Mouse (Mus musculus) left cerebral cortex, adult 9 months (tissue): ENCODE data around the gene Nicn1.
"Not testable (repeated sequence)": the region's sequence is repeated elsewhere in the genome, so short reads cannot be mapped to it uniquely, and the experiment has no call there.

Experiments used
- DNase-seq, 2 experiments: peaks; one replicate each; pipeline ENCODE4 v3.0.0; 2022; ENCODE audit warnings: low spot score in 2 of 2

Nicn1 gene

DNA sequence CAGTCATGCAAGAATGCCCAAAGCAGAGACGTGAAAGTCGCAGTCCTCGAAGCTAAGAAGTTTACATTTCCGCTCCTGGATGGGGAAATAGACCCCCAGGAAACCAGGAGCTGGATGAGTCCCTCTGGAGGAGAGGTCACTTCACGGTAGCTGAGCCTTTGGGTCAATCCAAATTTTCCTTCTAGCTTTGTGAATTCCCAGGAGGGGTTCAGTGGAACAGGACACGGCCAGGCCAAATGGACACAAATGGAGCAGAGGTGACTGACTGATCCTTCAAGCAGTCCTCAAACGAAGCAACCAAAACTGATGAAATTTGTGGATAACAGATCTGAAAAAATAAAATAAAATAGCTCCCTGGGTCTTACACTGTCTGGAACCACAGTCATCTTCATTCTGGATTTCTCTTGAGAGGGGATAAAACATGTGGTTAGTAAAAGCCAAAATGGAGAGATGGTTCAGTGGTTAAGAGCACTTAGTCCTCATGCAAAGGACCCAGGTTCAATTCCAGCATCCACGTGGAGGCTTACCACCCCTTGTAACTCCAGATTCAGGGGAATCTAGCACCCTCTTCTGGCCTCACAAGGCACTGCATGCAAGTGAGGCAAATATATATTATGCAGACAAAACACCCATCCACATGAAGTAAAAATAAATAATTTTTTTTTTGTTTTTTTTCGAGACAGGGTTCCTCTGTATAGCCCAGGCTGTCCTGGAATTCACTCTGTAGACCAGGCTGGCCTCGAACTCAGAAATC is 11.4 kb upstream of the Nicn1 start:
- no peak for DNase-seq

DNA sequence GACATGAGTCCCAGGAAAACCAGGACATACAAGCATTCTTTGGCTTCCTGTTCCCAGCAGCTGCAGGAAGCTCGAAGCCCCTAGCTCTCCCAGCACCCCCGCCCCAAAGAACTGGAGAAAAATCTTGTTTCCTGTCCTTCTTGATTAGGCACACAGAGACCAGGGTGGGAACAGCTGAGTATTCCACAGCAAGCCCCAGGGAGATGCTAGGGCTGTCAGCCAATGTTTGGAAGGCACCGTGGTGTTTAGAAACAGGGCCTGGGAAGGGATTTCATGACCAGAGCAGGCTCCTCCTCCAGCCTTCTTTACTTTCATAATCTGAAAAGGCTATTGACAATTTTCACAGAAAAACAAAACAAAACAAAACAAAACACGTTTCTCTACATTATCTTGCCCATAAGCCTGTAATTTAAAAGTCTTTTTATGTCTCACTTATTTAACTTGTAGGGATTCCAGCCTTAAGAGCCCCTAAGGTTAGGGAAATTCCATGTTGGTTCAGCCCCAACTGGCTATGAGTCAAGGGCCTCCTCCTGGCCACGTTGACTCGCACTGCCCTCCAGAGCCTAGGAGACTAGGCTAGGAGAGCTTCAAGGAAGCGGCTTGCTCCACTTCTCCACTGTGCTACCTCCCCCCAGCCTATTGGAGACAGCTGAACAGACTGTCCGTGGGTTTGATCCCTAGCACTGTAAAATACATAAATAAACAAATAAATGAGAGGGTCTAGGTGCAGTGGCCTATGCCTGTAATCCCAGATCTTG is 10.0 kb upstream of the Nicn1 start:
- DNase-seq: no peak

DNA sequence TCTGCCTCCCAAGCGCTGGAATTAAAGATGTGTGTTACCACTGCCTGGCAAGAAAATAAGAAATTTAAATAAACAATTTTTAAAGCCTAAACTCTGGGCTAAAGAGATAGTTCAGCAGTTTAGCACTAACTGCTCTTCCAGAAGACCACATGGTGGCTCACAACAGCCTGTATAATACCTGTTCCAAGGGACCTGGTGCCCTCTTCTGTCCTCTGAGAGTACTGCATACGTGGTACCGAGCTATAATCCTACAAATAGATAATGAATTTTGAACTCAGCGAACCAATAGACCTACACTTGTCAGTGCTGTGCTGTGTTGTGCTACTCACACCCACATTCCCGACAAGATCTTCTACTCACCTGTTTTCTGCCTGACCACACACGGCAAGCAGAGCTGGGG is 5.8 kb upstream of the Nicn1 start:
- peak in 1 of 2 experiments; percentile 76 for DNase-seq

DNA sequence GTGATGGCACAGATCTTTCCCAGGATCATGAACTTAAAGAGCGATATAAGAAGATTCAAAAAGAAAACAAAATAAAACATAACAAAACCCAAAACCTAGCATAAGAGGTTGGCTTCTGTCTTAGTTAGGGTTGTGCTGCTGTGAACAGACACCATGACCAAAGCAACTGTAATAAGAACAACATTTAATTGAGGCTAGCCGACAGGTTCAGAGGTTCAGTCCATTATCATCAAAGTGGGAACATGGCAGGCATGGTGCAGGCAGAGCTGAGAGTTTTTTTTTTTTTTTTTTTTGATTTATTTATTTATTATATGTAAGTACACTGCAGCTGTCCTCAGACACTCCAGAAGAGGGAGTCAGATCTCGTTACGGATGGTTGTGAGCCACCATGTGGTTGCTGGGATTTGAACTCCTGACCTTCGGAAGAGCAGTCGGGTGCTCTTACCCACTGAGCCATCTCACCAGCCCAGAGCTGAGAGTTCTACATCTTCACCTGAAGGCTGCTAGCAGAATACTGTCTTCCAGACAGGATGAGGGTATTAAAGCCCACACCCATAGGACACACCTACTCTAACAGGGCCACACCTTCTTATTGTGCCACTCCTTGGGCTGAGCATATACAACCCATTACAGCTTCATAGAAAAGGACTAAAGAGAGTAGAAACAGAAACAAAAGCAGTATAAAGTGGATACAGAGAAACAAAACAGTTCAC is 2.5 kb upstream of the Nicn1 start:
- DNase-seq: not testable (repeated sequence)

DNA sequence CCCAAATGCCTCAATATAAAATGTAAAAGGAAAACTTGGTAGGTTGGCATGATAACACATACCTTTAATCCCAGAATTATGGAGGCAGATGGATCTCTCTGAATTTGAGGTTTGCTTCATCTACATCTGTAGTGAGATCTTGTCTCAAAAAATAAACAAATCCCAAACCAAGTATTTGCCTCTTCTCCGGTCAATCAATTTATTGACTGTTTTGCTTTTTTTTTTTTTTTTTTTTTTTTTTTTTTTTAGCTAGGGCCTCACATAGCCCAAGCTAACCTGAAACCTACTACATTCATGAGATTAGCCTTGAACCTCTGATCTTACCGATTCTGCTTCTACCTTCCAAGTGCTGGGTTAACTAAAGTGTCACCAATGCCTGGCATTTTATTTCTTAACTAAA is 882 bp upstream of the Nicn1 start:
- no peak for DNase-seq

DNA sequence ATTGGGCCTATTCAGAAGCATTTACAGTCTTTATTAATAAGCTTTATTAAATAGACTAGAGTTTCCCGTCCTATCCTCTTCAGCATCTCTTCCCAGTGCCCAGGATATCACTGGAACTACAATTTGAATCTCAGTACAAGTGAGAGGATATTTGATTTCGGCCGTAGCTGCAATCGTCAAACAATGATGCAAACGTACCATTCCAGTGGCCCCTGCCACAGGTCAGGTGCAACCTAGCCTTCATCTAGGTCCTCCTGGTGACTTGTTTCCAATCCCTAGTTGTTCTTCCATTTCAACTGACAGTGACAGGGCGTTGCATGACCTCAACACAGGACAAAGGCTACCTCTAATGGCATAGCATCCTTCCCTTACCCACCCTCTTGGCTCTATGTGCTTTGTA is 544 bp downstream of the Nicn1 start:
- no peak for DNase-seq

DNA sequence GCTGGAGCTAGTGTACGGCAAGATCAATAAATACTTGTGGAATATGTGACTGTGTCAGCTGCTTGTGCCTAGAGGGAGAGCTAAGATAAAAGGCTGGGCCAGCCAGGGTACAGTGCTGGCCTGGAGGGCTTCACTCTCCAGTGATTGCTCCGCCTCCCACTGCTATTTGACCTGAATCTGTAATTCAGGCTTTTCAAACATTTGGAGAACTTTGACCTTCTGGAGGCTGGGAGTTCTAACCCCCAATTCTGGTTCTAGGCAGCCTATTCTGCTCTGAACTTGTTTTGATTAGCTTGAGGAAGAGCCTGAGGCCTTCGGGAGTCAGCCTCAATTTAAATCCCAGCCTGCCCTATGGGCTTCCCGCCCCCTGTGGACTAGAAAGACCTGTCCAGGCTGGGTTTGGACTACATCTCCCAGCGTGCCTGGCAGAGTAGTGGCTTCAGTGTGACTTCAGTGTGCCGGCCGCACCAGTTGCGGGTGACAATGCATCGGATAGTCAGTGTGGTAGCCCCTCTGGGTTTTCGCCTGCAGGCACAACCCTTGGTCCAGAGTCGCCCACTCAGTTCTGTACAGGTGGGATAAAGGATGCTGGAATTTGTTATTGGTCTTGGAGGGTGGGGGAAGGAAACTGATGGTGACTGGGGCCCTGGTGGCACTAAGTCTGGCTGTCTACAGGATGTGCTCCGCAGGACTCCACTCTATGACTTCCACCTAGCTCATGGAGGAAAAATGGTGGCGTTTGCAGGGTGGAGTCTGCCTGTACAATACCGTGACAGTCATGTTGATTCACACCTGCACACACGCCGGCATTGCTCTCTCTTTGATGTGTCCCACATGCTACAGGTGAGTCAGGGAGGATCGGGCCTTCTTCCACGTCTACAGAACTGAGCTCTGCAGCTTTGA is 6.5 kb downstream of the Nicn1 start, which contains the start of gene Amt:
Gene Amt, plus strand, starts transcription at position 401 of the 903 bp plus-strand sequence.
- DNase-seq: no peak

DNA sequence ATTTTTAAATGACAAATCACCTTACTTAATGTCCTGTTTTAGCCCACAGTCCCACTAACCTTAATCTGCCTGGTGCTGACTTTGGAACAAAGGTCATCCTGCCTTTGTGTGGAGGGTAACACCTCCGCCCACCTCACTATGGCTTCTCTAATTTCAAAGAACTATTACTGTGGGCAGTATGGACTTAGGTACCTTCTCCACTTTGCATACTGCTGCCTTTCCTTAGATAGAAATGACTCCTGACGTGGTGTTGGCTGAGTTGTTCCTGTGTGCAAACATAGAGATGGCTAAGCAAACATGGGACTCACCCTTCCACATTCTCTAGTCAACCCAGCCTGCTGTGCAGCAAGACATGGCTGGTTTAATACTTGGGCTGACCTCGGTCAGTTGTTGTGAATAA is 11.6 kb downstream of the Nicn1 start:
- DNase-seq: no peak

DNA sequence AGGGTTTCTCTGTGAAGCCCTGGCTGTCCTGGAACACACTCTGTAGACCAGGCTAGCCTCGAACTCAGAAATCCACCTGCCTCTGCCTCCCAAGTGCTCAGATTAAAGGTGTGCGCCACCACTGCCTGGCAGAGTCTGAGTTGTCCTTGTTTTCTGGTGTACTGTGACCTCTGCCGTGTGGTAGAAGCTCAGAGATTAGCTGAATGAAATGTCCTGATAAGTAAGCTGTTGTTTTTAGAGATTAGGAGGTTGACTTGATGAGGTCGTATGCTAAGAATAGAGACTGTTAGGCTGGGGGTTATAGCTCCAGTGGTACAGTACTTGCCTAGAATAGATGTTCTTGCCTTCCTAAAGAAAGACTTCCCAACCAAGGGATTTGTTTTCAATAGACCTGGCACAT is 14.5 kb downstream of the Nicn1 start:
- no peak for DNase-seq

DNA sequence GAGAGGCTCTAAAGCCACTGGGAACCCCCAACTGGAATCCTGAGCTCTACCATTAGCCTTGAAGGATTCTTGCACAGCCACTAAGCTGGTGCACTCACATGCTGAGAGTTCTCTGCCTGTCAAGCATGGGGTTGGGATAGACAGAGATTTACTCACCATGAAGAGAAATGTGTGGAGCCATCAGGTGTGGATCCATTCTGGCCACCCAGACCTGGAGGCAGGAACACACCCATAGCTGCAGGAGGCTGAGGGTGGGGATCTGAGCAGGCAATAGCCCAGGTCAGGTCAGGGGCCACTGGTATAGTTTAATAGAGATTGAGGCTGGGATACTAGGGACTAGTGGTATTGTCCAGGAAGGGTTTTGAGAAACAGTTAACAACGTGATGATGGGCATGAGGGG is 14.9 kb downstream of the Nicn1 start:
- no peak for DNase-seq

DNA sequence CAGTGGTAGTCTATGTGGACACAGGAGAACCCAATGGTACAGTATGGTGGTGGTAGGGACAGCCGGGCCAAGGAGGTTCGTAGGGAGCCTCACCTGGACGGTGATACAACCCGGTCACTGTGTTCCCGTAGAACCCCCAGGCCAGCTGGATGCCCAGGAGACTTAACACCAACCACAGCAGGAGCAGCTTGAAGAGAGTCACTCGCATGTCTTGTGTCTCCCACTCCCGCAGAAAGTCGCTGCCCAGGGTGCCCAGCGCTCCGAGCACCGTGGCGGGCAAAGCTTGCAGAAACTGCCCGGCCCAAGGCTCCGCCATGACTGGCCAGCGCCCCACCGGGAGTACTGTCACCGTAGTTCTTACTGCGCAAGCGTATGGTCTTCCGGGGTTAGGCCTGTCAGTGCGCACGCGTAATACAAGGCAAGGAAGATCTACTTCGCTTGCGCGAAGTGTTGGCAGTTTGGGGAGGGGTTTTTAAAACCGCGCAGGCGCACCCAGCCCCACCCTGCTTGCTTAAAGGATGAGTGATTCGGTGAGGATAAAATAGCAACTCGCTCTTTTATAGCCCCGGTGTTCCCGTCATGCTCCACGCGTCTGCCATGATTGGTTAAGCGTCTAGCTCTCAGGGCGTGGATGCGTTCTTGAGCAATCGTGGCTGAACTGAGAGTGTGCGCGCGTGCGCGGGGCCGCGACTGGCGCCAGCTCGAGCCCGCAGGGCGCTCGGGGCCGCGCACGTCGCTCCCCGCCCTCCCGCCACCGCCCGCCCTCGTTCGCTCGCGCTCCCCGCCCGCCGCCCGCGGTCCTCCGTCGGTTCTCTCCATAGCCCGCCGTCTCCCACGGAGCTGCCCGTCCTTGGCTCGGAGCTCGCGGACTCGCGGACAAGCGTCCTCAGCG is 15.6 kb downstream of the Nicn1 start, which contains the start of the genes Rhoa and Tcta:
Gene Rhoa, plus strand, starts transcription at position 501 of the 892 bp plus-strand sequence.
Gene Tcta, minus strand, starts transcription at position 532 of the 892 bp plus-strand sequence.
- DNase-seq: peak; percentile 100

DNA sequence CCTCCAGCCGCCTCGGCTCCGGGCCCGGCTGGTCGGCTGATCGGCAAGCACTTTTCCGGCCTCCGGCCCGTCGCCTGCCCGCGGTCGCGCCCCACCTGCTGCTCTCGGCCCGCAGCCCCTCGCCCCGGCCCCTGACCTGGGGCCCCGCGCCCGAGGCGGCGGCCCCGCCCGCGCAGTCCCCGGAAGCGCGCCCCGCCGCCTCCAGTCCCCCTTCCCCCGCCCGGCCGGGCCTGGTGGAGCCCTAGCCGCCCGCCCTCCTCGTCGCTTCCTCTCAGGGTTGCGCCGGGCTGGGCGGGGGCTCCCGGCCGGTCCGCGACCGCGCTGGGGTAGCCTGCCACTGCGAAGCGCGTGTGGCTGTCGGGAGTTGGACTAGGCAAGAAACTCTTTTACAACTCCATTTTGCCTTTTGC is 16.3 kb downstream of the Nicn1 start:
- no peak for DNase-seq

DNA sequence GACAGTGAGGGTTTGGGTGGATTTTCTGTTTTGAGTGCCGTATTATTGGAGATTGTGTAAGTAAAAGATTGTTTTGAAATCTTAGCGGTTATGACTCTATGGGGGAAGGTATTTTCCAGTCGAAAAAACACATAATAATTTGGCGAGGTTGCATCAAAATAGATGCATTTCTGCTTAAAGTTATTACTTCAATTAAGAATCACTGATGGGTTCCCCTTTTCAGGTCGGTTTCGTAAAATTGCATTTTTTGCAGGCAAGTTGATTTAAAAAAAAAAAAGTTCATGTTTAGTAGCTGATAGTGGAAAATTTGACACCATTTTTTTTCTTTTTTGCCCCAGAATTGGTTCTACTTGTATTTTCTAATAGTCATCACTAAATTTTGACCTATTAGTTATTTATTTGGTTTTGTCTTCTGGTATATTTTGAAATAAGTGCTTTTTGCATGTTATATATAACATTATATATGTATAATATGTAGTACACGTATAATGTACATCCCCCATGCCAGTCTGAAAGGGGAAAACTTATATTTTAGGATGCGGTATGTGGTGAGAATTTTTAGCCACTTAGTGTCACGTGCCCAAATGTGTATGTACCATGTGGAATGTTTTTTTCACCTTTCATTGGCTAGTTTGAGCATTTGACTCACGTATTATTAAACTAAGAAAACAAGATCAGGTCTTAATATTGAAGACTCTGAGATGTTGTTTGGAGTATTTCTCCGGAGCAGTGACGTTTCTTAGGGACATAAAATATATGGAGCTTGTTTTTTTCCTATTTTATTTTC is 17.0 kb downstream of the Nicn1 start:
- no peak for DNase-seq

DNA sequence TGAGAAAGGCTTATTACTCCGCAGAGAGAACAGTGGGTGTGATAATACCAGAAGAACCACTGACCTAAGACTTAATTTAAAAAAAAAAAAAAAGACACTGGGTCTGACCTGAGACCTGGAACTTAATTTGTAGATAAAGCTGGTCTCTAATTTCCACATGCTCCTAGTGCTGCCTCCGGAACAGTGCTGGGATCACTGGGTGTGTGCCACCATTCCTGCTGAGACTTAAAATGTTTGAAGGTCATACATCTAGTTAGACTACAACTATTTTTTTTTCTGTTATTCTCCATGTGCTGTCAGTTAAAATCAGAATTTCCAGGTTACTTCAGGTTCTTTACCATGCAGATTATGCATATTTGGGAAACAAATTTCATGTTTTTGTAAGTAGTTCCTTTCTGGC is 17.9 kb downstream of the Nicn1 start:
- DNase-seq: no peak

DNA sequence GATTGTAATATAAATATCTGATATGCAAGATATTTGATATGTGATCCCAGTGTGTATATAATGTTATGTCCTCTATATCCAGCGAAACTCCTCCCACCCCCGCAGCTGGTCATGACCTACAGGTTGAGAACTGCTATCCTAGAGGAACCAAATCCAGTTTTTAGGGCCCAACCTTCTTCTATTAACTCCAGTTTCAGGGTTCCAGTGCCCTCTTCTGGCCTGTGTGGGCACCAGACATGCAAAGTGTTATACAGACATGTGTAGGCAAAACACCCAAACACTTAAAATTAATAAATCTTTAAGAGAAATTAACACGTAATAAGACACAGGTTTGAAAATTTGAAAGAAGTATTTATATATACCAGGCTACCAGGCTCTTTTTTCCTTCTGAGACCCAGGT is 27.3 kb downstream of the Nicn1 start:
- DNase-seq: no peak

DNA sequence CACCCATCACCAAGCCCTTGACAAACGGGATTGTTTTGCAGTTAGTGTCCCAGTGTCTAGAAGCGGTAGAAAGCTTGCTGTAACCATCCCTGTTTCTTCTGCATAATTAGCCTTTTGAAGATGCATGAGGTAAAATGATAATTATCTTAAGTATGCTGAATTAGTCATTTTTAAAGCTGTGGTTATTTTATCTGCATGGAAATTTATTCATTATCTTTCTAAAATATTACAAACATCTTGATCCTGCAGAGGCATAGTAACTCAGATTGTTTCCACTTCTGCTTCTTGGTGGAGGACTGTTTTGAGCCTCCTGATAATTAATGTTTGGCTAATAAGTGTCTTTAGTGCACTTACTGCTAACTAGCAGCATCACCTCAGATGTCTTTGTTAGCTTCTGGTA is 28.2 kb downstream of the Nicn1 start:
- no peak for DNase-seq

DNA sequence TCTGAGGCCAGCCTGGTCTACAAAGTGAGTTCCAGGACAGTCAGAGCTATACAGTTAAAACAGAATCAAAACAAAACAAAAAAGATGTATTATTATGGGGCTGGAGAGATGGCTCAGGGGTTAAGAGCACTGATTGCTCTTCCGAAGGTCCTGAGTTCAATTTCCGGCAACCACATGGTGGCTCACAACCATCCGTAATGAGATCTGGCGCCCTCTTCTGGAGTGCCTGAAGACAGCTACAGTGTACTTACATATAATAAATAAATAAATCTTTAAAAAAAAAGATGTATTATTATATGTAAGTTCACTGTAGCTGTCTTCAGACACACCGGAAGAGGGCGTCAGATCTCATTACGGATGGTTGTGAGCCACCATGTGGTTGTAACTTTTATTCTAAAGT is 31.8 kb downstream of the Nicn1 start:
- DNase-seq: not testable (repeated sequence)

DNA sequence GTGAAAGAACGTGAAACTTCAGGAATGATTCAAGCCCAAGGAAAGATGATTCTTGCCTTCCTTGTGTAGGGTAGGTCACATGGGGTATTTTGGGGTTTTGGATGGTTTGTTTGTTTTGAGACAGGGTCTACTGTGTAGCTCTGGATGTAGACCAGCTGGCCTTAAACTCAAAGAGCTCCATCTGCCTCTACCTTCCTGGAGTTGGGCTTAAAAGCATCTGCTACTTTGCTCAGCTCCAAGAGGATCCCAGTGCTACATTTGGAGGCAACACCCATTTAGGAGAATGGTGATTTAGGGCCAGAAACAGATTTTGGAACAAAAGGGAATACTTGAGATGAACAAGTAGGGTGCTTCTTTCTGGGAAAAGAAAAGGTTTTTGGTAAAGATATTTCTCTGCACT is 34.6 kb downstream of the Nicn1 start:
- DNase-seq: no peak

DNA sequence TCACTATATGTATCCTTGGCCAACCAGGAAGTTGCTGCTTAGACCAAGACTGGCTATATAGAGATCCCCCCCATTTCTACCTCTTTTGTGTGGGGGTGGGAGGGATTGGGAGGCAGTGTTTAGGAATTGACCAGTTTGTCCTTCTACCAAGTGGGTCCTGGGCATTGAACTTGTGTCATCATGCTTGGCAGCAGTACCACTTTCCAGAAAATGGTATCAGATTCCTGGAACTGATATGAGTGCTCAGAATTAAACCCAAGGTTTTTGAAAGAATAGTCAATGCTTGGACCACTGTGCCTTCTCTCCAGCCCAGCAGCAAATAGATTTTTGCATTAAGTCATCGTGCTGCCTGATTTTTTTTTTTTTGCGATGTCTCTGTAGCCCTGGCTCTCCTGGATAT is 35.6 kb downstream of the Nicn1 start:
- no peak for DNase-seq
